Mouse (Mus musculus) heart, adult 8-10 months (tissue): ENCODE data around the gene Slfn9. TPM values are rescaled to one million over a fixed set of nuclear protein-coding genes. Genes with fewer than 3 reads are reported as not detected.
"Not testable (repeated sequence)": the region's sequence is repeated elsewhere in the genome, so short reads cannot be mapped to it uniquely, and the experiment has no call there.

Source experiments
- DNase-seq: peaks from one replicate; pipeline ENCODE4 v3.0.0; 2022; ENCODE audit warnings: low spot score
- total RNA-seq, 4 experiments: library from RNA; stranded (reverse); gene quantifications; 2 replicates each; pipeline ENCODE4 v1.2.4; 2022

The Slfn9 gene
- under 1 TPM; 0.56 to 0.72 (median 0.62) TPM for total RNA-seq

DNA sequence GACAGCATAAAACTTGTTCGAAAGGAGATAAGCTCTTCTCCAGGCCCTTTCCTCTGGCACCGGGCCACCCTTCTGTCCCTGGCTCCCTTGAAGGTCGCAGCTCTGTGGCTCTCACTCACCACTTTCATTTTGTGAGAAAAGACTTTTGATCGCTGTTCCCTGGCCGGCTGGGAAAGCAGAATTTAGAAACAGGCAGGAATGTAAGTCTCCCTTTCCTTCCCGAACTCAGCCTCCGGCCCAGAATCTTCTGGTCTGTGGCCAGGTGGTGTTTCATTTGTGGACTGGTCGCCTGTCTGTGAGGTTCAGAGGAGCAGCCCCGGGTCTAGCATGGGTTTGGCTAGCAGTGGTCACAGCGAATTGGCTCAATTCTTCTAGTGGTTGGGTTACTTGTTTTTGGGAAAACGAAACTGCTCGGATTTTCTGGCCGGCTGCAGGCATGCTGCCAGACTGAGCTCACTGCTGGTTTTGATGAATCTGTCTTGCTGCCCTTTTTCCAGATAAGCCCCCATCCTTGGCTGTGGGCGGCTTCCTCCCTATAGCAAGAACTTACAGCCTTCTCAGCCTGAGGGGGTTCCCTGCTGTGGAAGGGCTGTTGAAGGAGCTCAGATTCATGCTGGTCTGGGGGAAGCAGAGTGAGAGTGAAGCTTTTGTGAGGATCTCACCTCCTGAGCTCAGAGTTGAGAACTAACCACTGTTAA is at the start of gene Slfn9:
Slfn9 (minus strand) TSS at position 362 of the 698 bp plus-strand sequence.
- peak; percentile 50 for DNase-seq

DNA sequence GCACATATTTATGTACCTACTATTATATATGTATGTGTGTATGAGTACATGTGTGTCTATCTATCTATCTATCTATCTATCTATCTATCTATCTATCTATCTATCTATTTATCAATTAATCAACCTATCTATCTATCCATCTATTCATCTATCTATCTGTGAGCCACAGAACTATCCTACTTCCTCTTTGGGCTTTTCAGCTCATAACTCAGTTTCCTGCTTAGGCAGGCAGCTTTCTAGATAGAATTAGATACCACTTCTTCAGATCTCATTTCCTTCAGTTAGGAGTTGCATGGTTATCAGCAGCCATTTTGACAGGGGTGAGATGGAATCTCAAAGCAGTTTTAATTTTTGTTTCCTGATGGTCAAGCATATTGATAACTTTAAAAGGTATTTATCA is 49.4 kb upstream of the Slfn9 start:
- DNase-seq, result no peak

DNA sequence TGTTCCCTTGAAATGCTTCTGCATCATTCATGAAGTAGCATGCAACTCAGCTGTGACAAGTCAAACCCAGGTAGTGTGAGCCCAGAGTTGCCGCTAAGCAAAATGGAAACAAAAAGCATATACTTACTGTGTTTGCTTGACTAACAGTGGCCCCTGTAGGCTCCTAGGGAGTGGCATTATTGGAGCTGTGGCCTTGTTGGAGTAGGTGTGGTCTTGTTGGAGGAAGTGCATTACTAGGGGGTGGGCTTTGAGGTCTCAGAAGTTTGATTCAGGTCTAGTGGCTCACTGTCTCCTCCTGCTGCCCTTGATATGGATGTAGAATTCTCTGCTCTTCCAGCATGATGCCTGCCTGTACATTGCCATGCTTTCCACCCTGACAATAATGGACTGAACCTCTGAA is 48.7 kb upstream of the Slfn9 start:
- no peak for DNase-seq

- DNase-seq, result no peak
Observed at GRCm38 (mm10) chr11:83039796-83040195, 48.2 kb upstream of the Slfn9 start.

DNA sequence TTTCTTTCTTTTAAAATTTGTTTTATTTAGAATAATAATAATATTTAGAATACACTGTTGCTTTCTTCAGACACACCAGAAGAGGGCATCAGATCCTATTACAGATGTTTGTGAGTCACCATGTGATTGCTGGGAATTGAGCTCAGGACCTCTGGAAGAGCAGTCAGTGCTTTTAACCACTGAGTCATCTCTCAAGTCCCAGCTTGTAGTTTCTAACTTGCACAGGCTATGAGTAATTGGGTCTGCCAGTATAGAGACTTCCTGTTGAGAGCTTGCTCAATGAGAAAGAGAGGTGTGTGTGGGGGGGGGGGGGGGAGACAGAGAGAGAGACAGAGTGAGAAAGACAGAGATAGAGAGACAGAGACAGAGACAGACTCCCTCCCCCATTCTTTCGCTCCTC is 47.5 kb upstream of the Slfn9 start:
- no peak for DNase-seq

DNA sequence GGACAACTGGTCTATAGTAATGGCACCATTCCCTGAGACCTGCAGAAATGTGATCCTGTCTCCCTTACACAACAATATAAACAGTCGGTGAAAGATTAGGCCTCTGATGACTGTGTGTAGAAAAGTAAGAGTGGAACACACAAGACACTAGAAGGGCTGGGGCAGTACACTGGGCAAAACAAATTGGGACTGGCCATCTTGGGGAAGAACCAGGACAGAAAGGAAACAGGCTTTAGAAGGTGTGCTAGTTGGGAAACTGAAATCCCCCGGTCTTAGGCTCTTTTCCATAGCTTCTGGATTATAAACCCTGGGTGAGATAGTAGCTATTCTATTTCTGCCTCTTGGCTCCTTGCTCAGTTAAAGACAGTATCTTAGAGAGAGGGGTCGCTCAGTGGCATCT is 47.1 kb upstream of the Slfn9 start:
- DNase-seq, result not testable (repeated sequence)

DNA sequence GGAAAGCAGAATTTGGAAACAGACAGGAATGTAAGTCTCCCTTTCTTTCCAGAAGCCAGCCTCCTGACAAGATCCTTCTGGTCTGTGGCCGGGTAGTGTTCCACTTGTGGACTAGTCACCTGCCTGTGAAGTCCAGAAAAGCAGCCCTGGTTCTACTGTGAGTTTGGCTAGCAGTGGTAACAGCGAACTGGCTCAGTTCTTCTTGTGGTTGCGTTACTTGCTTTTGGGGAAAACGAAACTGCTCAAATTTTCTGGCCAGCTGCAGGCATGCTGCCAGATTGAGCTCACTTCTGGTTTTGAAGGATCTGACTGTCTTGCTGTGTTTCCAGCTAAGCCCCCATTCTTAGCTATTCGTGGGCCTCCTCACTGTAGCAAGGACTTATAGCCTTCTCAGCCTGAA is 29.0 kb upstream of the Slfn9 start, which contains the start of gene Slfn8:
Slfn8 (minus strand) TSS at position 190 of the 400 bp plus-strand sequence.
- peak; percentile 58 for DNase-seq

DNA sequence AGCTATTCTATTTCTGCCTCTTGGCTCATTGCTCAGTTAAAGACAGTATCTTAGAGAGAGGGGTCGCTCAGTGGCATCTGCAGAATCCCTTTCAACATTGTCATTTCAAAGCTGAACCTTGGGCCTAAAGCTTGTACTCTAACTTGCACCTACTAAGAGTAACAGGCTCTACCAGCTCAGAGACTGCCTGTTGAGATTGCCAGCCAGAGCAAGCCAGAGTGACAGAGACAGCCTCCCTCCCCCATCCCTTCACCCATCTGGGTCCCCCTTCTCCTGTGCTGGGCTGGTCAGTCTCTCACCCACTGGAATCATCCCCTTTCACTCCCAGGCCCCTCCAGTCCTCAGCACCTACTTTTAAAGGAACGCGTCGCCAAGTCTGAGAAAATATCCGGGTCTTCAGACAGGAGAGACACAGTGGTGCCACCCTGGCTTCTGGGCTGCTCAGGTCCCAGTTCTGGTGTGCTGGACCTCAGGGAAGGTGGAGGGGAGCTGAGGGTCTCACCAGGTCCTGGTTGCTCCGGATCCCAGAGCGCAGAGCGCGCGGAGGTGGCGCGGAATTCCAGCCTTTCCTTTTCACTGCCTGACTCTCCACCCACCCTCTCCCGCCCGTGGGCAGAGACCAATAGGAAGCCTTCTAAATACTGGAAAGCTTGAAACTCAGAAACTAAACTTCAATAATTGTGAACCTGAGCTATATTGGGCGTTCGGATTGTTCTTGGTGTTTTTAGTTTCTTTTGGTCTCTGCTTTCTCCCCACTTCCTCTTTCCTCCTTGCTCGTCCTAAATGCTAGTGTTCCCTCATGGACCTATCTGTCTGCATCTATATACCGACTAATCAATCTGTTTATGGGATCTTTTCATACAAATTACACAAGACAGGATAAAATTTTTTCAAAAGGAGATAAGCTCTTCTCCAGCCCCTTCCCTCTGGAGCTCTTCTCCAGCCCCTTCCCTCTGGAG is 28.2 kb upstream of the Slfn9 start:
- DNase-seq, result peak; percentile 5

GRCm38 (mm10) chr11:83016093-83016492 is 24.5 kb upstream of the Slfn9 start:
- DNase-seq, result no peak

- DNase-seq, result no peak
Observed at GRCm38 (mm10) chr11:83013356-83013755, 21.7 kb upstream of the Slfn9 start.

GRCm38 (mm10) chr11:82990612-82991385 is 831 bp downstream of the Slfn9 start:
- peak; percentile 32 for DNase-seq

GRCm38 (mm10) chr11:82989357-82989756 is 2.3 kb downstream of the Slfn9 start:
- no peak for DNase-seq

DNA sequence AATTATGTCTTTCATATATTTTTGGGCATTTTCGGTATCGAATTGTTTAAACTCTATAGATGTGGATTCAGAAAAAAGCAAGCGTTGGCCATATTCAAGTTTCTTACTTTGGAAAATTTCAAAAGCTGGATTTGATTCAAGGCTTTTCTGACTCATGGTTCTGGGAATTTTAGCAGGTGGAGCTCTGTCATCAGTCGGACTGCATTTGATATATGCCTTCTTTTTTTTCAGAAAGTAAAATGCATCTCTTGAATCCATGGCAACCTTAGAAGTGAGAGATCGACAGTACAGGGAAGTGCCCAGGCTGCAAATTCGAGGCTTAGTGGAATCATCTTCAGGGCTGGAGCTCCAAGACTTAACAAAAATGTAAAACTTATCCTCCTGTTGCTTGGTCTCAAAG is 4.0 kb downstream of the Slfn9 start:
- no peak for DNase-seq

DNA sequence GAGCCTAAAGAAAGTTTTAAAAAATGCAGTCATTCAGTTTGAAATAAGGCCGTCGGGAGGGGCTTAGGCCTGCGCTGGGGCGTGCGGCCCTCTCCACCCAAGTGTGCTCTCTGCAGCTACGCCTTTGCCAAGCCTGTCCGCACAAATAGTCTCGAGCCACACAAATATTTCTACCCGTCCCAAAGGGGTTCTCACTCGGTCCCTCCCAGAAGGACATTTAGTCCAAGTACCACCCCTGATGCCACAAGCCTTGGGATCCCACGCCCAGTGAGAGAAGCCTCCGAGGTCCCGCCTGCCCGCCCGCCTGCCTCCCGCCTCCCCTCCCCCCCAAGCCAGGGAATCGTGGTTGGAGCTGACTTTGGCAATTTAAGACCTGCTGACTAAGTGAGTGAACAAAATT is 8.4 kb downstream of the Slfn9 start:
- no peak for DNase-seq

DNA sequence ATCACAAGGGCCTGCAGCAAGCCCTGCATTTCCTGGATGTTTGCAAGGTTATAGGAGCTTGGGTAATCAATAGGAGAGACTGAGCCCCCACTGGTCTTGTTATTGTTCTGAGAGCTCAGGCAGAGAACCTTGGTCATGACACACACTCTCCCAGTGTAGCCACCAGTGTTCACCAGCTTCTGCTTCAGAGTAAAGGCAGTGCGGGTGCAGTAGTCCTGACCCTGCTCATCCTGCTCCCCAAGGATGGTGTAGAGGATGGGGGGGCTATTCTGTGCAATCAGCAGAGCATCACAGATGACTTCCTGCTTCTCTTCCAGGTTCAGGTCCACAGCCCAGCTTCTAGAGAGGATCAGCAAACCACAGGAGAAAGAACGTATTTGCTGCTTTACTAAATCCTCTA is 9.2 kb downstream of the Slfn9 start:
- DNase-seq, result not testable (repeated sequence)

GRCm38 (mm10) chr11:82973916-82974315 is 17.7 kb downstream of the Slfn9 start:
- DNase-seq, result no peak

- no peak for DNase-seq
Observed at GRCm38 (mm10) chr11:82971590-82971974, 20.0 kb downstream of the Slfn9 start.

DNA sequence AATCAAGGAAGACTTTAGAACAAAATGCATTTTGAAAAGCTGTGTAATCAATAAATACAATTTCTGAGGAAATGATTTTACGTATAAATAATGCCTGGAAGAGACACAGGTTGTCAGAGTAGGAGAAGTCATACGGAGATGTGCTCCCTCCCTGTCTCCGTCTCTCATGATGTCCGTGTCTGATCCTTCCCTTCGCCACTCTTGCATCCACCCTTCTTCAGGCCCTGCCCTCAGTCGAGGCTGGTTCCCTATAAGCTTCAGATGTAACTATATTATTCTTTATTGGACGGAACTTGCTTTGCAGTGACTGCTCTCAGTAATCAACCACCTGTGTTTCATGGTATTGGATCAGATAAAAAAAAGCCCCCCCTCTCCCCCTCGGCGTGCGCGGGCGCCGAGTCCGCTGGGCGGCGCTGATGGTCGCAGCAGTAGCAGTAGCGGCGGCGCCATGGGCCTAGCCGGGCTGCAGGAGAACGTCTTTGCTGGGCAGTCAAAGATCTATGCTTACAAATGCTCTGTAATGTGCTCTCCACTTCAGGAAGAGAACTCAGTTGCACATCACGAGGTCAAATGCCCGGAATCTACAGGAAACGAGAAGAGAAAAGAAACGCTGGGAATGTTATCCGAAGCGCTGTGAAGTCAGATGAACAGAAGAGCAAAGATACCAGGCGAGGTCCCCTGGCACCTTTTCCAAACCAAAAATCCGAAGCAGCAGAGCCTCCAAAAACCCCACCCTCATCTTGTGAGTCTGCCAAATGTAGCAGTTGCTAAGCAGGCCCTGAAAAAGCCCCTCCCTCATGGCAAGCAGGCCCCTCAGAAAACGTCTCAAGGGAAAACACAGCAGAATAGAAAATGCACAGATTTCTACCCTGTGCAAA is 20.7 kb downstream of the Slfn9 start:
- DNase-seq, result no peak

- no peak for DNase-seq
Observed at GRCm38 (mm10) chr11:82962215-82962614, 29.4 kb downstream of the Slfn9 start.

- DNase-seq, result no peak
Observed at GRCm38 (mm10) chr11:82961743-82962142, 29.9 kb downstream of the Slfn9 start.

- DNase-seq, result peak; percentile 75
Observed at GRCm38 (mm10) chr11:82959613-82960012, 32.0 kb downstream of the Slfn9 start.
